Mouse (Mus musculus): ENCODE results near the gene Atp13a1. TPM values are rescaled to one million over a fixed set of nuclear protein-coding genes. Genes with fewer than 3 reads are reported as not detected.

Gene Atp13a1
- polyA plus RNA-seq, 1 experiment: 231 TPM

DNA sequence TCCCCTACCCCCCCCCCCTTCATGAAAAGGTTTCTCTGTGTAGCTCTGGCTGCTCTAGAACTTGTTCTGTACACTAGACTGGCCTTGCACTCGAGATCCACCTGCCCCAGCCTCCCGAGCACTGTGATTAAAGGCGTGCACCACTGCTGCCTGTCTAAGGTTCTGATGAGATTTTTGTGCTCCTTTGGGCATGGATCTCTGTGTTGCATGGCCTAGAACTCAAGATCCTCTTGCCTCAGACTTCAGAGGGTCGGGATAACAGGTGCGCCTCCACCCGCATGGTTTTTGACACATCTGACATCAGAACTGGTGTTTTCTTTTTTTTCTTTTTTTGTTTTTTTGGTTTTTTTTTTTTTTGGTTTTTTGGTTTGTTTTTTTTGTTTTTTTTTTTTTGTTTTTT, 13.6 kb downstream of the Atp13a1 start:
- WGBS: 85% methylated on average over 6 of the region's 6 CpGs
- Histone ChIP-seq H3K4me3 (ENCODE audit: control insufficient read depth, insufficient read depth, low read length) (no peak overlapping the region), H3K27ac (ENCODE audit: control insufficient read depth, insufficient read depth, low read length) (no peak overlapping the region), H3K27me3 (ENCODE audit: control insufficient read depth, insufficient read depth, low read length) (no peaks in the 10 kb centered on the region), H3K36me3 (ENCODE audit: control insufficient read depth, insufficient read depth, low read length) (peaks cover 74% of the 10 kb centered on the region), H3K4me1 (replicated peaks; ENCODE audit: control insufficient read depth, insufficient read depth, low read length) (peaks cover 8% of the 10 kb centered on the region)
- no peak for TF ChIP-seq POLR2A (IDR thresholded peaks at IDR 0.05; ENCODE audit: control insufficient read depth, extremely low read depth, insufficient read depth, low read length, poor library complexity)
- TF ChIP-seq CTCF (IDR thresholded peaks at IDR 0.05; ENCODE audit: borderline replicate concordance, control insufficient read depth, extremely low read depth, insufficient read depth, low read length, poor library complexity): no peak
- no peak for DNase-seq

DNA sequence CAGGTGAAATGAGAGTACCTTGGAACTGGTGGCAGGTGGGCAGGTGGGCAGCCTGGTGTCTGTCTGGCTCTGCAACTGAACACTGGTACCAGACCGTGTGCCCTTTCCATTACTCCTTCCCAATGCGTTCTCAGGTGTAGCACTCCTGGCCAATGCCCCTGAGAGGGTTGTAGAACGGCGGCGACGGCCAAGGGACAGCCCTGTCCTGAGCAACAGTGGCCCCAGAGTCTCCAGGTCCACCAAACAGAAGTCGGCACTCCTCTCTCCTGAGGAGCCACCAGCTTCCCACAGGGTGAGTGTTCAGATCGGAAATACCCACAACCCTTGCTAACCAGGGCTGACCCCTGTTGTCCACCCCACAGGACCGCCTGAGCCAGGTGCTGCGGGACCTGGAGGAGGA, 14.1 kb downstream of the Atp13a1 start:
- no peak for DNase-seq
- H3K27me3 ChIP-seq (ENCODE audit: control insufficient read depth, insufficient read depth, low read length): no peaks in the 10 kb centered on the region

DNA sequence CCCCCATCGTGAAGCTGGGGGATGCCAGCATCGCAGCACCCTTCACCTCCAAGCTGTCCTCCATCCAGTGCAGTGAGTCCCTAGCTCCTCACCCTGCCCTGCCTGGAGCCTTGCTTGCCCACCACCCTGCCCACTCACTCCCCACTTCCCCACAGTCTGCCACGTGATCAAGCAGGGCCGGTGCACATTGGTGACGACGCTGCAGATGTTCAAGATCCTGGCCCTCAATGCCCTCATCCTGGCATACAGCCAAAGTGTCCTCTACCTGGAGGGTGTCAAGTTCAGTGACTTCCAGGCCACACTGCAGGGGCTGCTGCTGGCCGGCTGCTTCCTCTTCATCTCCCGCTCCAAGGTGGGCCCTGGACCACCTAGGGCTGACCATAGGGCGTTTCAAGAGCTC, 14.5 kb downstream of the Atp13a1 start:
- 98% methylated on average over 9 of the region's 9 CpGs for WGBS
- H3K4me1 ChIP-seq (replicated peaks; ENCODE audit: control insufficient read depth, insufficient read depth, low read length): peaks cover 11% of the 10 kb centered on the region
- no peaks in the 10 kb centered on the region for H3K27me3 ChIP-seq (ENCODE audit: control insufficient read depth, insufficient read depth, low read length)
- no peak for DNase-seq
- no peak overlapping the region for H3K4me3 ChIP-seq (ENCODE audit: control insufficient read depth, insufficient read depth, low read length)
- H3K36me3 ChIP-seq (ENCODE audit: control insufficient read depth, insufficient read depth, low read length): peaks cover 64% of the 10 kb centered on the region
- TF ChIP-seq POLR2A (IDR thresholded peaks at IDR 0.05; ENCODE audit: control insufficient read depth, extremely low read depth, insufficient read depth, low read length, poor library complexity) (no peak), CTCF (IDR thresholded peaks at IDR 0.05; ENCODE audit: borderline replicate concordance, control insufficient read depth, extremely low read depth, insufficient read depth, low read length, poor library complexity) (no peak)
- no peak overlapping the region for H3K27ac ChIP-seq (ENCODE audit: control insufficient read depth, insufficient read depth, low read length)

More for the DNA sequence above, 14.1 kb downstream of the Atp13a1 start:
- Histone ChIP-seq H3K4me3 (ENCODE audit: control insufficient read depth, insufficient read depth, low read length) (no peak overlapping the region), H3K36me3 (ENCODE audit: control insufficient read depth, insufficient read depth, low read length) (peaks cover 68% of the 10 kb centered on the region), H3K4me1 (replicated peaks; ENCODE audit: control insufficient read depth, insufficient read depth, low read length) (peaks cover 11% of the 10 kb centered on the region), H3K27ac (ENCODE audit: control insufficient read depth, insufficient read depth, low read length) (no peak overlapping the region)
- WGBS: over 99% methylated on average over 10 of the region's 10 CpGs
- TF ChIP-seq CTCF (IDR thresholded peaks at IDR 0.05; ENCODE audit: borderline replicate concordance, control insufficient read depth, extremely low read depth, insufficient read depth, low read length, poor library complexity) (no peak), POLR2A (IDR thresholded peaks at IDR 0.05; ENCODE audit: control insufficient read depth, extremely low read depth, insufficient read depth, low read length, poor library complexity) (no peak)

DNA sequence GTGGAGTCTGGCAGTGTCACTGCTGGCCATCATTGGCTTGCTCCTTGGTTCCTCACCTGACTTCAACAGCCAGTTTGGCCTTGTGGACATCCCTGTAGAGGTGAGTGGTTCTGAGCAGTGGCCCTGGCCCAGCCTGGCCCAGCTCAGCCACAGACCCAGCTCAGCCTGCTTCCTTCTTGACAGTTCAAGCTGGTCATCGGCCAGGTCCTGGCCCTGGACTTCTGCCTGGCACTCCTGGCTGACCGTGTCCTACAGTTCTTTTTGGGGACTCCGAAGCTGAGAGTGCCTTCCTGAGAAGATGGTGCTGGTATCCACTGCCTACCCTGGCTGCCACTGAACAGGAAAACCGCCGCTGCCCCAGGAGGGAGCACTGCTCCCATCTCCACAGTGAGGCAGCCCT, 16.3 kb downstream of the Atp13a1 start:
- no peak for DNase-seq
- TF ChIP-seq CTCF (IDR thresholded peaks at IDR 0.05; ENCODE audit: borderline replicate concordance, control insufficient read depth, extremely low read depth, insufficient read depth, low read length, poor library complexity): no peak
- TF ChIP-seq POLR2A (IDR thresholded peaks at IDR 0.05; ENCODE audit: control insufficient read depth, extremely low read depth, insufficient read depth, low read length, poor library complexity): no peak
- 94% methylated on average over 5 of the region's 5 CpGs for WGBS
- H3K27ac ChIP-seq (ENCODE audit: control insufficient read depth, insufficient read depth, low read length): no peak overlapping the region
- H3K27me3 ChIP-seq (ENCODE audit: control insufficient read depth, insufficient read depth, low read length): no peaks in the 10 kb centered on the region
- peaks cover 11% of the 10 kb centered on the region for H3K4me1 ChIP-seq (replicated peaks; ENCODE audit: control insufficient read depth, insufficient read depth, low read length)
- peaks cover 60% of the 10 kb centered on the region for H3K36me3 ChIP-seq (ENCODE audit: control insufficient read depth, insufficient read depth, low read length)
- H3K4me3 ChIP-seq (ENCODE audit: control insufficient read depth, insufficient read depth, low read length): no peak overlapping the region

DNA sequence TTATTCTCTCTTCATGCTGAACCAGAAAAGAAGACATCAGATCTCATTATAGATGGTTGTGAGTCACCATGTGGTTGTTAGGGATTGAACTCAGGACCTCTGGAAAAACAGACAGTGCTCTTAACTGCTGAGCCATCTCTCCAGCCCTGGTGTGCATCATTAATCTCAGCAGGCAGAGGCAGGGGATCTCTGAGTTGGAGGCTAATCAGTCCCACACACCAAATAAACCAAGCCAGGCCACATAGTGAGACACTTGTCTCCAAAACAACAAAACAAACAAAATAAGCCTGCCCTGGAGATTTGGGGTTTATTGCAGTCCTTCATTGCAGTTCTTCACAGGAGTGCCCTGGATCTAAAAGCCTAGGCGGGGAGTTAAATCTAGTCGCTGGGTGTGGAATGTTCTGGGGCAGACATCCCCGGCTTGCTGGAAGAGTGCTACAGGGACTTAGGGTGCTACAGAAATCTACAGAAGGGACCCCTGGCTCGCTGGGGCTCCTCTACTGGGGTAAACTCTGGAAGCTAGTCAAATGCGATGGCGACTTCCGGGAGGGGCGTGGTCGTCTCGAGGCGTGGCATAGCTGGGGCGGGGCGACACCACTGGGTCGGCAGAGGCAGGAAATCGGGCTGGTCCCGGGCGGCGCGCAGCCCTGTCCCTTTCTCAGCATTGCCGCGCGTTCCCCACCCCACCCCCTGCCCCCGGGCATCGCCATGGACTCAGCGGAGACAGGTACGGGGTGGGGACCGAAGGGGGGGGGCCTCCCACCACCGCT, 17.3 kb downstream of the Atp13a1 start, which contains the start of gene Gmip:
Gene Gmip, plus strand, starts transcription at position 586 of the 770 bp plus-strand sequence.
- peak; percentile 96 for DNase-seq
- Histone ChIP-seq H3K27me3 (ENCODE audit: control insufficient read depth, insufficient read depth, low read length) (no peaks in the 10 kb centered on the region), H3K27ac (ENCODE audit: control insufficient read depth, insufficient read depth, low read length) (peak within 1 kb of the TSS; percentile 78), H3K4me3 (ENCODE audit: control insufficient read depth, insufficient read depth, low read length) (peak within 1 kb of the TSS; percentile 86), H3K36me3 (ENCODE audit: control insufficient read depth, insufficient read depth, low read length) (peaks cover 54% of the 10 kb centered on the region), H3K4me1 (replicated peaks; ENCODE audit: control insufficient read depth, insufficient read depth, low read length) (peaks cover 11% of the 10 kb centered on the region)
- WGBS: 6% methylated on average over 28 of the region's 28 CpGs
- no peak for TF ChIP-seq CTCF (IDR thresholded peaks at IDR 0.05; ENCODE audit: borderline replicate concordance, control insufficient read depth, extremely low read depth, insufficient read depth, low read length, poor library complexity)
- peak; percentile 68 for TF ChIP-seq POLR2A (IDR thresholded peaks at IDR 0.05; ENCODE audit: control insufficient read depth, extremely low read depth, insufficient read depth, low read length, poor library complexity)

DNA sequence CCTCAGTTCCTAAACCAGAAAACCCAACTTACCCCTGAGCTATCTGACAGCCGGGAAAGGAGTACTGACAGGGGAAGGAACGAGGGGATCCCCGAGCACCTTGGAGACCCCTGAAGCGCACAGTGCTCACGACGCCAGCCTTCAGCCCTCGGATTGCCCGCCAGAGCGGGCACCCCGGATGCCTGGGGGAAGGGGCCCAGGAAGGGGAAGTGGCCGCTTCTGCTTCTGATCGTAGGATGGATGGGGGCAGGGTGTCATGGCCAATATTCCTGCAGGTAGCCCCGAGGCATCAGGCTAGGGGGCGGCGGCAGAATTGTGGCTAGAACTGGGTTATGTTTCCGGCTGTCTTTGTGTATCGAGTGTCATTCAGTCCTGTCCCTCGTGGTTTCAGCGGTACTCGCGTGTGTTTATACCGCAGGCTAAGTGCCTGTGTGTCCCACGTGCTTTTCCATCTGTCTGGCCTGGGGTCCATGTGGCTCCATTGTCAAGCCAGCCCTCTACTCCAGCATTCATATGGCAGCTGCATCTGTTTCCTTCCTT, 18.0 kb downstream of the Atp13a1 start:
- Histone ChIP-seq H3K27me3 (ENCODE audit: control insufficient read depth, insufficient read depth, low read length) (no peaks in the 10 kb centered on the region), H3K4me1 (replicated peaks; ENCODE audit: control insufficient read depth, insufficient read depth, low read length) (peaks cover 11% of the 10 kb centered on the region), H3K4me3 (ENCODE audit: control insufficient read depth, insufficient read depth, low read length) (peak overlapping the region; percentile 86), H3K27ac (ENCODE audit: control insufficient read depth, insufficient read depth, low read length) (peak overlapping the region; percentile 78), H3K36me3 (ENCODE audit: control insufficient read depth, insufficient read depth, low read length) (peaks cover 53% of the 10 kb centered on the region)
- under 1% methylated on average over 23 of the region's 23 CpGs for WGBS
- DNase-seq: peak; percentile 60
- TF ChIP-seq CTCF (IDR thresholded peaks at IDR 0.05; ENCODE audit: borderline replicate concordance, control insufficient read depth, extremely low read depth, insufficient read depth, low read length, poor library complexity): 0 out of 2 replicates have a peak, but pooled peaks have one; percentile 24
- no peak for TF ChIP-seq POLR2A (IDR thresholded peaks at IDR 0.05; ENCODE audit: control insufficient read depth, extremely low read depth, insufficient read depth, low read length, poor library complexity)

Data from thymus, adult 2 months (tissue).